Comparison of ENCODE assay signal across 35 mouse cellular contexts in genomic region chr5:38932382-38933079, GRCm38 (mm10). TPM values are rescaled to one million over a fixed set of nuclear protein-coding genes. Genes with fewer than 3 reads are reported as not detected.
DNase-seq lines count a peak whose midpoint lies in the region; ATAC-seq and TF ChIP-seq lines count a peak whose summit lies in the region.
"Had no signal": no experiment of that assay in that cellular context is flagged by ENCODE, and none has a peak within 500 bp of the region (broad histone marks: within the 10 kb centered on the region; RNA-seq: fewer than 3 reads in every experiment).

No protein-coding gene starts in this region.

- no peak overlapping the region for H3K9ac ChIP-seq in kidney, postnatal 0 days (ENCODE audit: low read depth, low read length)
- H3K9ac ChIP-seq: heart, embryonic 13.5 days; hindbrain, embryonic 15.5 days; liver, embryonic 14.5 days; midbrain, embryonic 12.5 days; neural tube, embryonic 12.5 days had no signal

- no peaks in the 10 kb centered on the region for H3K36me3 ChIP-seq in kidney, postnatal 0 days (ENCODE audit: insufficient read depth, low read length)
- H3K36me3 ChIP-seq: G1E; heart, embryonic 13.5 days; hindbrain, embryonic 10.5 days; hindbrain, embryonic 15.5 days; midbrain, embryonic 12.5 days; neural tube, embryonic 12.5 days had no signal

- no peak for ATAC-seq in kidney, postnatal 0 days (replicated peaks; ENCODE audit: low FRiP score, low read depth)
- peak; percentile 18; the same call in 1 of the 2 replicates for ATAC-seq in megakaryocyte, adult 5-6 weeks (ENCODE audit: poor library complexity, severe bottlenecking)
- ATAC-seq: forebrain, embryonic 14.5 days; inflammation-experienced regulatory T-cells, adult 6 months had no signal

- WGBS in kidney, postnatal 0 days, result 32% methylated on average over 7 of the region's 7 CpGs

- TF ChIP-seq CTCF in kidney, postnatal 0 days (IDR thresholded peaks at IDR 0.05; ENCODE audit: low read depth), result no peak

- no peak overlapping the region for H3K4me3 ChIP-seq in kidney, postnatal 0 days (replicated peaks; ENCODE audit: low read depth, low read length)
- H3K4me3 ChIP-seq: heart, adult 2 months; heart, embryonic 13.5 days; hindbrain, embryonic 10.5 days; hindbrain, embryonic 15.5 days; layer of hippocampus, adult 2 months; midbrain, embryonic 12.5 days; myocyte; neural tube, embryonic 12.5 days had no signal

- DNase-seq in kidney, postnatal 0 days (ENCODE audit: low spot score), result peak; percentile 47
- DNase-seq in kidney, postnatal 25 days, result no peak
- DNase-seq in 416B (ENCODE audit: low read depth), result peak; percentile 83
- peak; percentile 10 for DNase-seq in brain, adult 2 months (ENCODE audit: low read depth, low spot score)
- DNase-seq in heart, adult 9 months (ENCODE audit: low spot score in 2 of 2), result no peak
- DNase-seq in cerebellum, adult 9-11 months, result no peak
- DNase-seq: adrenal gland, postnatal 14 days; cerebellum, adult 18-20 months; cerebellum, postnatal 14 days; gastrocnemius, postnatal 36 days; heart, adult 2 months; left cerebral cortex, postnatal 4 days; lung, adult 2 months; lung, postnatal 10 days; right cerebral cortex, adult 18-20 months; spleen, adult 18-20 months; thymus, postnatal 36 days had no signal

- no peak overlapping the region for H3K4me2 ChIP-seq in kidney, postnatal 0 days (ENCODE audit: low read length)
- H3K4me2 ChIP-seq: heart, embryonic 13.5 days; hindbrain, embryonic 15.5 days; midbrain, embryonic 12.5 days; neural tube, embryonic 12.5 days had no signal

- H3K9me3 ChIP-seq in kidney, postnatal 0 days (replicated peaks; ENCODE audit: low read length), result no peaks in the 10 kb centered on the region
- H3K9me3 ChIP-seq: heart, embryonic 13.5 days; hindbrain, embryonic 10.5 days; hindbrain, embryonic 15.5 days; midbrain, embryonic 12.5 days; neural tube, embryonic 12.5 days had no signal

- no peak overlapping the region for H3K27ac ChIP-seq in kidney, postnatal 0 days
- H3K27ac ChIP-seq: heart, adult 2 months; heart, embryonic 13.5 days; hindbrain, embryonic 10.5 days; hindbrain, embryonic 15.5 days; layer of hippocampus, adult 2 months; liver, embryonic 14.5 days; macrophage; midbrain, embryonic 12.5 days; neural tube, embryonic 12.5 days had no signal

- no peaks in the 10 kb centered on the region for H3K4me1 ChIP-seq in kidney, postnatal 0 days (replicated peaks; ENCODE audit: insufficient read depth, low read length)
- H3K4me1 ChIP-seq: heart, embryonic 13.5 days; hindbrain, embryonic 10.5 days; hindbrain, embryonic 15.5 days; midbrain, embryonic 12.5 days; neural tube, embryonic 12.5 days had no signal

- no peaks in the 10 kb centered on the region for H3K27me3 ChIP-seq in kidney, postnatal 0 days (ENCODE audit: insufficient read depth, low read length)
- H3K27me3 ChIP-seq: heart, embryonic 13.5 days; hindbrain, embryonic 15.5 days; midbrain, embryonic 12.5 days; neural tube, embryonic 12.5 days had no signal

RNA-seq across cellular contexts. Expression of gene Clnk, which starts 55.9 kb away (rescaled TPM):
- polyA plus RNA-seq in kidney, postnatal 0 days (2015; fragmentation: Nextera tagmentation; extraction: Ambion mirVana), result not detected in 2 replicates
- 0.25 and 0.38 TPM in 2 replicates for total RNA-seq in megakaryocyte, adult 5-6 weeks (2015)
- 0.29 and 0.33 TPM in 2 replicates for total RNA-seq in megakaryocyte, adult 5-6 weeks (2017)
- total RNA-seq: adrenal gland, postnatal 14 days; G1E; gastrocnemius, adult 18-20 months; gastrocnemius, postnatal 36 days; heart, adult 2 months; heart, postnatal 10 days; layer of hippocampus, adult 2 months; left cerebral cortex, postnatal 4 days; midbrain, postnatal 0 days had no signal
- polyA plus RNA-seq: C2C12; embryonic facial prominence, embryonic 11.5 days; G1E; inflammation-experienced regulatory T-cells, adult 6 months; macrophage; myocyte; neural tube, embryonic 12.5 days had no signal

Comparison
In these comparisons a context has a peak if more than half of its experiments do, and no peak if none do; other contexts are left out.
1. DNase-seq: peak in kidney, postnatal 0 days (single experiment), 416B (single experiment) and brain, adult 2 months (single experiment); none in kidney, postnatal 25 days (0 of 2), heart, adult 9 months (0 of 2) and cerebellum, adult 9-11 months (single experiment).